Mouse (Mus musculus) heart, adult 2 months (tissue): Measurements from ENCODE around the gene Narf.

ENCODE experiments used
- CTCF ChIP-seq: fragments of 200-600 bp; IDR thresholded peaks from 2 replicates; pipeline ENCODE4 v1.8.1; 2022; ENCODE audit warnings: antibody characterized with exemption, mild to moderate bottlenecking, moderate library complexity
- POLR2A ChIP-seq: fragments of 200-500 bp; IDR thresholded peaks from 2 replicates; pipeline ENCODE4 v1.6.1; 2011; ENCODE audit warnings: mild to moderate bottlenecking, low read depth, low read length, control low read depth; ENCODE audit not compliant: insufficient read depth

- TF ChIP-seq POLR2A (no peak), CTCF (no peak)
Measured at GRCm38 (mm10) chr11:121192742-121193141, 44.3 kb upstream of the Narf start.
